Mouse (Mus musculus) c-Kit-positive CD71-negative TER-119-negative erythroid progenitor cells, embryonic 14.5 days (primary cell): ENCODE measurements around the gene Wdr5b.
"Not testable (repeated sequence)": the region's sequence is repeated elsewhere in the genome, so short reads cannot be mapped to it uniquely, and the experiment has no call there.

Experiments
- DNase-seq: peaks from one replicate; pipeline ENCODE4 v3.0.0-alpha.2; 2013; ENCODE audit warnings: low read depth

Gene Wdr5b

DNA sequence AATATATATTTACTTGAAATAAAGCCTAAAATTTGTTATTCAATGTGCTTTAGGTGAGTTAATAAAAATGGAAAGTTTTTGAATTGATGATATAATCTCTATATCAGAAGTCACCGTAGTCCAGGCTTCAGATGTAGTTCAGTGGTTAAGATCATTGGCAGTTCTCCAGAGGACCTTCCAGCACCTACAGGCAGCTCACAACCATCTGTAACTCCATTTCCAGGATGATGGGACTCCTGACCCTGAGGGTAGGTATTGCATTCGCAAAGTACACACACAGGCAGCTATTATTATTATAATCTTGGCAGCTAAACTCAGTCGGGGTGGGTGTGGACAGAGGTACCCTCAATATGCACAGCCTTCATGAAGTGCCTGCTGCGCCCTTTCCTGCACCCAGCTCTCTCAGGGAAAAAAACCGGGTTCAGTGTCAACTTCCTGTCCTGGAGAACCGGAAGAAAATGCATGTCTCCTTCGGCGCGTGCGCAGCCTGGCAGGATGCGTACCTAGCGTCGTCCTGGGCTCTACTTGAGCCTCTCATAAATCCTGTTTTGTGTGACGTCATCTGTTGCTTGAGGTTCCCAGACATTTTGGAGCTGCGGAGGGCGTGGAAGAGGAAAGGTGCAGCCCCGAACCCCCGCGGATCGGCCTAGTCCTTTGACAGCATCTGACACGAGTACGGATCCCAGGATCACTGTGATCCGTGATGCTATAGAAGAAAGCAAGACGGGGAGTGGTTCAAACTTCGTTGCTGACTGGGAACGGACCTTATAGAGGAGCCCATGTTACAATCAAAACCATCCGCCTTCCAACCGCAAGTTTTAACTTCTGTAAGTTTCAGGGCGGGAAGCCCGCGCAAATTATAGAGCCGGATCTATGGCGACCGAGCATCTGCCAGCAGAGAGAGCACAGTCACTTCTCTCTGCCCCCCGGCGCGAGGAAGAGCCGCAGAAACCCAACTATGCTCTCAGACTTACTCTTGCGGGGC is at the start of gene Wdr5b:
Gene Wdr5b (plus strand): TSS at position 551 of the 985 bp plus-strand sequence.
- DNase-seq, result peak; percentile 94

DNA sequence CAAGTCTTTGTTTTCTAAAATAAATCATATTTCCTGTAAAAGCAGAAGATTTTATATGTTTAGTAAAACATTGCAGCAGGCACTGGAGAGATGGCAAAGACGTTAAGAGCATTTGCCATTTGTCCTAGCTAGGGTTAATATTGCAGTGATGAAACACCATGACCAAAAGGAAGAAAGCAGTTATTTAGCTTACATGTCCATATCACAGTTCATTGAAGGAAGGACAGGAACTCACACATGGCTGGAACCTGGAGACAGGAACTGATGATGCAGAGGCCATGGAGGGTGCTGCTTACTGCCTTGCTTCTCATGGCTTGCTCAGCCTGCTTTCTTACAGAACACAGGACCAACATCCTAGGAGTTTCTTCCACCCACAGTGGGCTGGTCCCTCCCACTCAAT is 48.6 kb upstream of the Wdr5b start:
- no peak for DNase-seq

DNA sequence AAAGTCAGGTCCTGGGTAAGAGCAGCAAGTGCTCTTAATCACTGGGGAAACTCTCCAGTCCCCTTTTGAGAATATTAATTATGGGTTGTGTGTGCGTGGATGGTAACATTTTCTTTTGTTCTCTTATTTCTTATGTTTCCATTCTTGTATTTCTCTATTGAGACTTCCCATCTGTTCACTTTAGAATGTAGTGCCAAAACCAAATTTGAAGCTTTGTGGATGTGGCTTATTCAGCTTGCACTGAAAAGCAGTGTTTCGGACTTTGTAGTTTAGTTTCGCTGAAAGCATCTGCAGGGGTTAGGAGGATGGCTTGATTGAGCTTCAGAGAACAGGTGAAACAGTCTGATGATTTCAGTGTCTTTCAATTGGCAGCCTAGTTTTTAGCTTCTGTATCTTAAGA is 47.7 kb upstream of the Wdr5b start:
- DNase-seq, result no peak

DNA sequence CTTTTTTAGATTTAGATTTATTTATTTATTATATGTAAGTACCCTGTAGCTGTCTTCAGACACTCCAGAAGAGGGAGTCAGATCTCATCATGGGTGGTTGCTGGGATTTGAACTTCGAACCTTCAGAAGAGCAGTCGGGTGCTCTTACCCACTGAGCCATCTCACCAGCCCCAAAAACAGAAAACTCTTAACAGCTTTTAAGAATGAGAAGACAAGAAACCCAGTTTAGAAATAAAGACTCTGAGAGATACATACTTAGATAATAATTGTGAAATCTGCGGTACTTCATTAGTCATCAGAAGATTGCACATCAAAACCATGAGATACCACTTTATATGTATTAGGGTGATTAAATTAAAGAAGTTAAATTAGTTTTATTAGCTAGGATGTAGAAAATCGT is 42.1 kb upstream of the Wdr5b start:
- not testable (repeated sequence) for DNase-seq

DNA sequence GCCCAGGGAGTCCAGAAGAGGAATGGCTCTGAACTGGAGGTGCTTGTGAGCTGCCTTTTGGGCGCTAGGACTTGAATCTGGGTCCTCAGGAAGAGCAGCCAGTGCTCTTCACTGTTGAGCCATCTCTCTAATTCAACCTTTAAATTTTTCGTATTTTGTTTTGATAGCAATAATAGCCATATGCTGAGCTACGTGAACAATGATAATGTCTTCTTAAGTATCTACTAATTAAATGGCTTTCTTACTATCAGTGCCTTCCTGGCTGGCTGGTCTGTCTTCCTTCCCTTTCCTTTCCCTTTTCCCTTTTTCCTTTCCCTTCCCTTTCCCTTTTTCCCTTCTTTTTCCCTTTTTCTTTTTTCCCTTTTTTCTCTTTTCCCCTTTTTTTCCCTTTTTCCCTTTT is 32.6 kb upstream of the Wdr5b start:
- no peak for DNase-seq

DNA sequence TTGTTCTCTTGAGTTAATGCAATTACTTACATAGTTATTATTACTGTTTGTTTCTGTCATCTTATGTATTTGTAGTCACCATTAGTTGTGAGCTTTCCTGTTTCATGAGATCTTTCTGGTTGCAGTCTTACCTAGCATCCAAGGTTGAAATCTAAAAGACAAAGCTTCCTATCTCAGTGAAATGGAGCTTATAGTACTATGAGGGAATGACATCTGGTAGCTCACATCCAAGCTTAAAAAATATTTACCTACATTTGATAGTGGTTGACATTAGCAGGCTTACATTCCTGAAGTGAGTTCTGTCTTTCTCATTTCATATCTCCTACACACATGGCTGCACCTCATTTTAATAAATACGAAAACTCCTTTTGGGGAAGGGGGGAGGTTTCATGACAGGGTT is 24.7 kb upstream of the Wdr5b start:
- DNase-seq, result no peak

DNA sequence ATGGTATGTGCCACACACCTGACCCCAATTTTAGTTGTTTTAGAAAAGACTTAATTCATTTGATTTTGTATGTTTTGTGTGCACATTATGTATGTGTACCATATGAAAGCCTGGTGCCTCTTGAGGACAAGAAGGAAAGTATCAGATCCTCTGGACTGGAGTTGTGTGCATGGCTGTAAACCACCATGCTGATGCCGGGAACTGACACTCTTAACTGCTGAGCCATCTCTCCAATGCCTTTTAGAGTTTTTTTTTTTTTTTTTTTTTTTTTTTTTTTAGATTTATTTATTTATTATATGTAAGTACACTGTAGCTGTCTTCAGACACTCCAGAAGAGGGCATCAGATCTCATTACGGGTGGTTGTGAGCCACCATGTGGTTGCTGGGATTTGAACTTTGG is 12.9 kb upstream of the Wdr5b start:
- not testable (repeated sequence) for DNase-seq

DNA sequence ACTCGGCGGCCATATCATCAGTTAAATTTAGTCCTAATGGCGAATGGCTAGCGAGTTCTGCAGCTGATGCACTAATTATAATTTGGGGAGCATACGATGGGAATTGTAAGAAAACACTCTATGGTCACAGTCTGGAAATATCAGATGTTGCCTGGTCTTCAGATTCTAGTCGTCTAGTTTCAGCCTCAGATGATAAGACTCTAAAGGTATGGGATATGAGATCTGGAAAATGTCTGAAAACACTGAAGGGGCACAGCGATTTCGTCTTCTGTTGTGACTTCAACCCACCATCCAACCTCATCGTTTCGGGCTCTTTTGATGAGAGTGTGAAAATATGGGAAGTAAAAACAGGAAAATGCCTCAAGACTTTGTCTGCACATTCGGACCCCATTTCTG is 633 bp downstream of the Wdr5b start:
- no peak for DNase-seq

DNA sequence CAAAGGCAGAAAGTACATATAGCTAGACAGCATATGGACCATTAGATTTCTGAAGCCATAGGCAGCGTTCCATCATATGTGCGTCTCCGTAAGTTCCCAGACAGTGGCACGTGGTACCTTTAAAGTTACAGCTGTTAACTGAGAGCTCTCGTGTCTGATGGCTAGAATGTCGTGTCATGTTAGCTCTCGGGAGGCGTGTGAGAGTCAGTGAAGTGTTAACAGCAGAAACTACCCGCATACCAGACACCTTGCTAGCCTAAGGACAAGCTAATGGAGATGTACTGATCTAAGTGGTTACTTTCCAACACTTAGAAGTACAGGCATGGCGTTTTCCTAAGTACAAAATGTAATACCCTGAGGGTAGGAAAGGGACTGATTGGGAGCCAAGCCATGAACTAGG is 2.1 kb downstream of the Wdr5b start:
- DNase-seq, result no peak

DNA sequence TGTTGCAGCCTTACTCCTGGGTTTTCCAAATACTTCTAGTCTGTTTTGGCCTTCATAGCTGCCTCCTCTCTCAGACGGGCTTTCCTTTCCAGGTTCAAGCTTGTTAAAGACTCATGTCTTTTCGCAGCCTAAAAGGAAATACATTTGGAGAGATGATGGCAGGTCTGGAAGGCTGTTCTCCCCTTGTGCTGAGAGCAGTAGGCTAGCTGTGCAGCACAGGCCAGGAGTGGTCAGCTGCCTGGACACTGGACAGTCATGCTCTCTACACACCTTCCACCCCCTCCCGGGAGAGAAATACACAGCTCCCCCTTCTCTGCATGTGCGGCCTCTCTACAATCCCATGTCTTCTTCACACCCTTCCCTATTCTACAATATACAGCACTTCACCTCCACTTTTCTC is 3.0 kb downstream of the Wdr5b start:
- no peak for DNase-seq

DNA sequence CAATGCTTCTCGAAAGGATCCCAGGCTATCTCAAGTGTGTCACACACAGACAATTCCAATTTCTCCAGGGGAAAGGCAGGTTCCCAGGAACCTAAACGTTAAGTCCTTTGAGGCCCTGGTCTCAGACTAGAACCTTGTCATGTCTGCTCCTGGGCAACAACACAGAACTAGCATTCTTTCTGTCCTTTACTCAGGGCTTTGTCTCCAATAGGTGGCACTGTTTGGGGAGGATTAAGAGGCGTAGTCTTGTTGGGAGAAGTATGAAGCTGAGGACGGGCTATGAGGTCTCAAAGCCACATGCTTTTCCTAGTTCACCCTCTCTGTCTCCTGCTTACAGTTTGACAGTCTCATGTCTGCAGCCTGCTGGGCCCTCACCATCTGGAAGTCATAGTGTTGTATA is 6.5 kb downstream of the Wdr5b start:
- no peak for DNase-seq

DNA sequence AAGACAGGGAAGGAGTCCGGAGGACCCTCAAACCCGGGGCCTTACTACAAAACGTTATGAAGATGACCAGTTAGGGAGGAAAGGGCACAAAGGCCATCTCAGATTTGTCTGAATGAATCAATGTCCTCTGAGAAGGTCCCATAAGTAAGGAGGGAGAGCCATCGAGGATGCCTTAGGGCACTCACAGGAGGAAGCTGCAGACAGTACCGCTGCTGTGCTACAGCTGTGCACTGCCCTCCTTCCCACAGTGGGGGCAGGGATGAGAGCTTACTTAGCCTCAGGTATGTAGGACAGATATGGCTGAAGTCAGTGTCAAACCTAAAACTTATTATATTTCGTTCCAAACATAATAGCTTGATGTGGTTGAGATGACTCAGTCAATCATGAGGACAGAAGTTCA is 10.5 kb downstream of the Wdr5b start:
- no peak for DNase-seq

DNA sequence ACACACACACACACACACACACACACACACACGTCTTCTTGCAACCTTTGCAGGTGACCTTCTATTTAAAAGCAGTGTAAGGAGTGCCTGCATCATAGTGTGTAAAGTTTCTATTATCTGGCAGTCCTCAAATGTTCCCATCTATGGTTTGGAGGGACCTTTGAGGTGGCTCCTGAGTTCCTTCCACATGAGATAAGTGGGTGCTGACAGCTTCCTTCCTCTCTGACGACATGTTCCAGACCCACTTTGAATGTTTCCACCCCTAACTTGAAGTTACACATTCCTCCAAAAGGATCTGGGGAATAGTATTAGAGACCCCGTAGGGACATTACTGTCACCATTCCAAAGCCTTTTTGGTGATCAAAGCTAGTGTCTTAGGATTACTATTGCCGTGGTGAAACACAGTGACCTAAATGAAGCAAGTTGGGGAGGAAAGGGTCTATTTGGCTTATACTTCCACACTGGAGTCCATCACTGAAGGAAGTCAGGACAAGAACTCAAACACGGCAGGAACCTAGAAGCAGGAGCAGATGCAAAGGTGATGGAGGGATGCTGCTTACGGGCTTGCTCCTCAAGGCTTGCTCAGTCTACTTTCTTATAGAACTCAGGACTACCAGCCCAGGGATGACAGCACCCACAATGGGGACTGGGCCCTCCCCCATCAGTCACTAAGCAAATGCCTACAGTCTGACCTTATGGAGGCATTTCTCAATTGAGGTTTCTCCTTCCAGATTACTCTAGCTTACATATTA is 12.7 kb downstream of the Wdr5b start:
- DNase-seq, result no peak

DNA sequence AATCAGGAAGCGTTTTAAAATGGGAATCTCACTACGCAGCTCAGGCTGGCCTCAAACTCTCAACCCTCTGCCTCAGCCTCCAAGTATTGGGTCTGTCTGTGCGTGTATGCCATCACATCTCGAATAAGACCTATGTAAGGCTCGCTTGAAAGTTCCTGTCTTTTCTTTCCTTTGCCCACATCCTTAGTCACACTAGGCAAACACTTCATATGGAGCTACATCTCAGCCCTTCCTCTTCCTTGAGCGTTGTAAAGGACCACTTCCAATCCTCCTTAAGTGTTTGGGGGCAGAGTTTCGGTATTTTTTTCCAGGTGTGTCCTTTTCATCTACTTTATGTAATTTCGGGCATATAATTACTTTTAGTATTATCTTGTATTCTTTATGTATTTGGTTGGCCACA is 13.9 kb downstream of the Wdr5b start:
- no peak for DNase-seq

DNA sequence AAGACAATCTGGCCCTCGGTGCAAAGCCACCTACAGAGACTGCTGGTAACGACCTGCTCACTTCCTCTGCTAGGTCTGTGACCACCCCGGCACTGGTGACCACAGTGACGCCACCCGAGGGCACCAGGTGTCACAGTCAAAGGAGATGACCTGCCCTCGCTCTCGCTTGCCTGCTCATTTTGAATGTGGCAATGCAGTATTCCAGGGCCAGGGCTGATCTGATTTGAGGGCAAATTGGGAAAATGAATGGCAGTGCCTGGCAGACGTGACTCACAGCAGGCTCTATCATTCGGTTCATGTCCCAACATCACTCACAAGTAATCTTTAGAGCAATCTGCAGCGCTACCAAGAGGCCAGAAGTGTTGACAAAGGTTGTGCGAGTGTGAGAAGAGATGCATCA is 15.4 kb downstream of the Wdr5b start:
- DNase-seq, result no peak

DNA sequence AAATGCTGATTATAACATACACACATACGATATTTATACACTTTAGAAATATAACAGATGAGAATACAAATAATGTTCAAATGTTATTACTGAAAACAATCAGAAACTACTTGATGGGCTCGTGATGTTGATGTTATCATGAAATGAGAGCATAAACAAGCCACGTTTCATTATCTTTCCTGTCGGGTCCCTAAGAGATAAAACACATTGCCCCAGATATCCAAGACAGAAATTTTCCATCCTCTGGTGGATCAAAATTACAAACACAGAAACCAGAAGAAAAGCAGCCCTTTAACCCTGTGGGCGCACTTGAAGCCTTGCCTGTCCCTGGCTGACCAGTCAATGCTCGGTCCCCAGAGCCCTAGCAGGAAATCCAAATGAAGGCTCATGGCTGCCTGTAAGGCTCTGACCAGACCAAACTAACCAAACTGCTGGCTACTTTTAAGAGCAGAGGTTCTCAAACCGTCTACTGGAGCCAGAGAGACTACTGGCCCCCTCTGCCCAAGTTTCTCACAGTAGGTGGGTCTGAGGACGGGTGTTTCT is 17.0 kb downstream of the Wdr5b start:
- DNase-seq, result no peak

DNA sequence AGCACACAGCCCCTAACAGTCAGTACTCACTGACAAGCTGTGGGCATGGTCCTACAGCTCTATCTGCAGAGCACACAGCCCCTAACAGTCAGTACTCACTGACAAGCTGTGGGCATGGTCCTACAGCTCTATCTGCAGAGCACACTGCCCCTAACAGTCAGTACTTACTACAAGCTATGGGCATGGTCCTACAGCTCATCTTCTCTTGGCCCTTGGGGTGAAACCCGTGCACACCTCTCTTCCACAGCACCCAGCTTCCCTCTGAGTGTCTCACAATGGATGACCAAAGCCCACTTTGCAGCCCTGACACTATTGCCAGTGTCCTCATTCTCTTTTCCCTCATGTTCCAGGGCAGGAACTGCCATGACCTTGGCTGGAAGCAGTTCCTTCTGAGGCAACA is 21.5 kb downstream of the Wdr5b start:
- not testable (repeated sequence) for DNase-seq

DNA sequence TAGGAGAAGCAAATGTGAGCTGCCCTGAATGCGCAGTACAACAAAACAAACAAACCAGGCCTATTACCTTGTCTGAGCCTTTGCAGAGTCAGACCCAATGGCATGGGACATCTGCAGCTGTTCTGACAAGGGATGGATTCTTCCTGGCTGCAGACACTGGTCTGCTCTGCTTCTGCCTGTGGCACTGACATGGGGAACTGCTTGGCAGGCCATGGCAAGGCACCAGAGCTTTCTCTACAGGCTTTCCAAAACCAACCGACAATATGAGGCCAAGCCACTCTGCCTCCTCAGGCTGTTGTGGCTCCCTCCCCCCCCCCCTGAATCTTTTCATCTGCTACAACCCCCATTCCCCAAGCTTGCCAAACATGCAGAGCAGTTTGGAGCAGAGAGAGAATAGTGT is 22.3 kb downstream of the Wdr5b start:
- no peak for DNase-seq

DNA sequence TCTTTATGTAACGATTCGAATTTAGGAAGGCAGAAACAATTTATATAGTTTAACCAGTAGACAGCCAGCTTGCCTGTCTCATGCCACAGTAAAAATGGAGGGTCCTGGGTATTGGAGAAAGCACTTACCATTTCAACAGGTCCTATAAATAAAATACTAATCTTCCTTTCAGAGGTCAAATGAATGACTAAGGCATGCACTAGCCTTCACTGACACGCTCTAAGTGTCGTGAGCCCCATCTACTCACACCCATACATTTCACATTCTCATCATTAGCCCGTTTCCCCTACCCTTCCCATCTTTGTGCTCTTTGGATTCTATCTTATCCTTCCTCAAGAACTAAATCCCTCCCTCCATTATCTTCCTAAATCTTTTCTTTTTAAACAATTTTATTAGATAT is 23.9 kb downstream of the Wdr5b start:
- no peak for DNase-seq

DNA sequence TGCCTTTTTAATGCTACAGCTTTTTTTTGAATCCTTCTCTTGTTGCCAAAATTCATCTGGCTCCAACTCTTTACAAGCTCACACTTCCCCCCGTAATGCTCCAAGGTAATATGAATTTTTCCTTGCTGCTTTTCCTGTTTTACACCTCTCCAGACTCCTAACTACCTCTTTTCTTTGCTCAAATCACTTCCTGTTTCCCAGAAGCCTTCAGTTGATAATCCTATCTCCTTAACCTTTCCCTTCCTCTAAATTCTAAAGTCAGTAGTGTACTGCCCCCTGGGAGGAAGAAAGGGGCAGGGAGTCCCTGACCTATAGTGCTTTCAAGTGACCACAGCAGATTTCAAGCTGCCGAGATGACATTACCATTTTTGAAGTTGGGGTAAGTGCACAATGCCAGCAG is 26.7 kb downstream of the Wdr5b start:
- DNase-seq, result no peak

DNA sequence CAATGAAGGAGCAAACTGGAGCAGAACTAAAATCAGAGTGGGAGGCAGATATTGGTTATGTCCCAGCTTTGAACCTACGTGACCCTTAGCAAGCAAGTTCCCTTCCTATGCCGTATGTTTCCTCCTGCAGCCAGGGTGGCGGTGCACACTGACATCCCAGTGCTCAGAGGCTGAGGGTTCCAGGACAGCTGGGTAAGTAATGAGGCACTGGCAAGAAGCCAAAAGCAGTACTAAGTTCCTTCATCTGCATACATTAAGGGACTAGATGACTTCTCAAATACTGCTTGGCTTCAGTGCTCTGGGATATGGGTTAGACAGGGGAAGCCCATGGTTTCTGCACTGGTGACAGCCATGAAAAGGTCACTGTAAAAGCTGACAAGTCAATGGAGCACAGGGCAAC is 27.4 kb downstream of the Wdr5b start:
- no peak for DNase-seq

DNA sequence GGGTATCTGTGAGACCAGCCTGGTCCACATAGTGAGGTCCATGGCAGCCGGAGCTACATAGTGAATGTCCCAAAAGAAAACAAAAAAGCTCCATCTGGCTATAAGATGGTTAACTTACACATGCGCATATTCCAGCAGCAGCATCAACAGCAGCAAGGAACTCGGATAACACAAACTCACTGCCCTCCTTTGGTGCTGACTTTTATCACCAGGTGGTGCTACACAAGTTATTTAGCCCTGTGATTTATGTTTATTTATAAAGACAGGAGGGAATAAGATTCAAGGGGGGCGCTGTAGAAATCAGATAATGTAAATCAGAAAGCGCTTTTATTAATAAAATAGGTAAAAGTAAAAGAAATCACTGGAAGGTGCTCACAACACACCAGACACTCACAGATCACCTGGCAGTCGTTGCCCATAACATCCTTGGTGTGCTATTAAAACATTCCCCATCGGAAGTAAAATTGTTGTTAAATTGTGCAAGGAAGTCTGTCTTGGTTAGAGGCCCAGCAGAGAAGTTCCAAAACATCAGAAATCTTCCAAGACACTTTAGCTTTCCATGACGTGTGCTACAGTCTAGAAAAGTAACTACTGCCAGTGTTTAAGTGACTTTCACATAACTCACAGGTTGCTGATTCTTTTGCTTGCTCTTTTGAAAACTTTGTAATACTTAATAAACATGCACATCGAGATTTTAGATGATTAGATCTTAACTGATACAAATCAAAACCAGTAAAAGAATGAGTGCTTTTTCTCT is 29.0 kb downstream of the Wdr5b start:
- no peak for DNase-seq
